Comparison of ENCODE assay signal across 8 mouse cellular contexts in genomic region chr17:6743787-6744239, GRCm38 (mm10). TPM values are rescaled to one million over a fixed set of nuclear protein-coding genes. Genes with fewer than 3 reads are reported as not detected.
DNase-seq lines count a peak whose midpoint lies in the region; ATAC-seq lines count a peak whose summit lies in the region.

No protein-coding gene starts in this region.

- H3K9ac ChIP-seq in embryonic facial prominence, embryonic 13.5 days = no peak overlapping the region
- no peak overlapping the region for H3K9ac ChIP-seq in lung, embryonic 15.5 days
- 0 out of 2 replicates have a peak overlapping the region, but pooled peaks have one; percentile 14 for H3K9ac ChIP-seq in intestine, embryonic 16.5 days (ENCODE audit: low read depth, low read length)
- no peak overlapping the region for H3K9ac ChIP-seq in stomach, embryonic 16.5 days (ENCODE audit: low read length)

- no peaks in the 10 kb centered on the region for H3K27me3 ChIP-seq in embryonic facial prominence, embryonic 13.5 days
- H3K27me3 ChIP-seq in embryonic facial prominence, embryonic 10.5 days (replicated peaks; ENCODE audit: low read depth, poor library complexity, severe bottlenecking) = no peaks in the 10 kb centered on the region
- H3K27me3 ChIP-seq in lung, embryonic 15.5 days = no peaks in the 10 kb centered on the region
- no peaks in the 10 kb centered on the region for H3K27me3 ChIP-seq in intestine, embryonic 16.5 days (replicated peaks; ENCODE audit: control insufficient read depth, insufficient read depth, low read length)
- H3K27me3 ChIP-seq in stomach, embryonic 16.5 days (ENCODE audit: control insufficient read depth, insufficient read depth, low read length) = no peaks in the 10 kb centered on the region

- H3K9me3 ChIP-seq in embryonic facial prominence, embryonic 13.5 days = no peaks in the 10 kb centered on the region
- H3K9me3 ChIP-seq in embryonic facial prominence, embryonic 10.5 days = no peaks in the 10 kb centered on the region
- no peaks in the 10 kb centered on the region for H3K9me3 ChIP-seq in lung, embryonic 15.5 days
- no peaks in the 10 kb centered on the region for H3K9me3 ChIP-seq in intestine, embryonic 16.5 days (ENCODE audit: control insufficient read depth, low read length)
- no peaks in the 10 kb centered on the region for H3K9me3 ChIP-seq in stomach, embryonic 16.5 days (replicated peaks; ENCODE audit: control insufficient read depth, low read length)

- DNase-seq in embryonic facial prominence, embryonic 10.5 days (ENCODE audit: low spot score) = no peak
- no peak for DNase-seq in lung, postnatal 10 days
- no peak for DNase-seq in cerebellum, adult 8-10 months
- no peak for DNase-seq in left cerebral cortex, postnatal 4 days

- H3K36me3 ChIP-seq in embryonic facial prominence, embryonic 13.5 days = peaks cover 21% of the 10 kb centered on the region
- peaks cover 66% of the 10 kb centered on the region for H3K36me3 ChIP-seq in embryonic facial prominence, embryonic 10.5 days (replicated peaks)
- H3K36me3 ChIP-seq in lung, embryonic 15.5 days = peaks cover 57% of the 10 kb centered on the region
- peaks cover 24% of the 10 kb centered on the region for H3K36me3 ChIP-seq in intestine, embryonic 16.5 days (ENCODE audit: control insufficient read depth, insufficient read depth, low read length)
- H3K36me3 ChIP-seq in stomach, embryonic 16.5 days (ENCODE audit: control insufficient read depth, insufficient read depth, low read length) = peaks cover 10% of the 10 kb centered on the region; the same call in 1 of the 2 replicates

- WGBS in embryonic facial prominence, embryonic 13.5 days = 54% methylated on average over 11 of the region's 11 CpGs
- 81% methylated on average over 11 of the region's 11 CpGs for WGBS in embryonic facial prominence, embryonic 10.5 days
- 60% methylated on average over 11 of the region's 11 CpGs for WGBS in lung, embryonic 15.5 days
- 42% methylated on average over 11 of the region's 11 CpGs for WGBS in intestine, embryonic 16.5 days
- WGBS in stomach, embryonic 16.5 days = 61% methylated on average over 11 of the region's 11 CpGs

- no peak for ATAC-seq in embryonic facial prominence, embryonic 13.5 days (ENCODE audit: insufficient number of reproducible peaks, insufficient read depth, low FRiP score, low TSS enrichment, low read depth)
- no peak for ATAC-seq in lung, embryonic 15.5 days (ENCODE audit: borderline replicate concordance, extremely low read depth, low FRiP score, low TSS enrichment)
- peak; percentile 75 for ATAC-seq in intestine, embryonic 16.5 days
- ATAC-seq in stomach, embryonic 16.5 days (ENCODE audit: insufficient read depth, low FRiP score) = no peak

- H3K4me3 ChIP-seq in embryonic facial prominence, embryonic 13.5 days = no peak overlapping the region
- H3K4me3 ChIP-seq in embryonic facial prominence, embryonic 10.5 days = no peak overlapping the region
- no peak overlapping the region for H3K4me3 ChIP-seq in lung, embryonic 15.5 days
- no peak overlapping the region for H3K4me3 ChIP-seq in intestine, embryonic 16.5 days (ENCODE audit: low read length)
- no peak overlapping the region for H3K4me3 ChIP-seq in stomach, embryonic 16.5 days (replicated peaks; ENCODE audit: low read length)

- no peak overlapping the region for H3K4me2 ChIP-seq in embryonic facial prominence, embryonic 13.5 days
- no peak overlapping the region; the same call in 1 of the 2 replicates for H3K4me2 ChIP-seq in lung, embryonic 15.5 days
- H3K4me2 ChIP-seq in intestine, embryonic 16.5 days (ENCODE audit: low read depth, low read length) = 0 out of 2 replicates have a peak overlapping the region, but pooled peaks have one; percentile 14
- H3K4me2 ChIP-seq in stomach, embryonic 16.5 days (ENCODE audit: low read depth, low read length) = no peak overlapping the region

- intact Hi-C loops in left cerebral cortex, postnatal 4 days (cut with DNase I) = no loop called here

- peaks cover 59% of the 10 kb centered on the region for H3K4me1 ChIP-seq in embryonic facial prominence, embryonic 13.5 days
- H3K4me1 ChIP-seq in embryonic facial prominence, embryonic 10.5 days = peaks cover 72% of the 10 kb centered on the region
- H3K4me1 ChIP-seq in lung, embryonic 15.5 days = peaks cover 38% of the 10 kb centered on the region
- H3K4me1 ChIP-seq in intestine, embryonic 16.5 days (ENCODE audit: control insufficient read depth, insufficient read depth, low read length) = peaks cover 37% of the 10 kb centered on the region
- H3K4me1 ChIP-seq in stomach, embryonic 16.5 days (ENCODE audit: control insufficient read depth, insufficient read depth, low read length) = peaks cover 17% of the 10 kb centered on the region

- H3K27ac ChIP-seq in embryonic facial prominence, embryonic 13.5 days = 0 out of 2 replicates have a peak overlapping the region, but pooled peaks have one; percentile 40
- no peak overlapping the region for H3K27ac ChIP-seq in embryonic facial prominence, embryonic 10.5 days (replicated peaks)
- peak overlapping the region; percentile 59 for H3K27ac ChIP-seq in lung, embryonic 15.5 days
- H3K27ac ChIP-seq in intestine, embryonic 16.5 days (ENCODE audit: low read length) = peak overlapping the region; percentile 81
- peak overlapping the region; percentile 14; the same call in 1 of the 2 replicates for H3K27ac ChIP-seq in stomach, embryonic 16.5 days (ENCODE audit: low read length)

RNA-seq across cellular contexts. Expression of gene Ezr, which starts 38.8 kb away (rescaled TPM):
- 51.5 and 60.4 TPM in 2 replicates for polyA plus RNA-seq in embryonic facial prominence, embryonic 13.5 days (2015; fragmentation: Nextera tagmentation; extraction: Ambion mirVana)
- polyA plus RNA-seq in embryonic facial prominence, embryonic 10.5 days (2016; fragmentation: Nextera tagmentation; extraction: Ambion mirVana) = 51.6 and 55.0 TPM in 2 replicates
- 125 and 140 TPM in 2 replicates for polyA plus RNA-seq in lung, embryonic 15.5 days (2015; fragmentation: Nextera tagmentation; extraction: Ambion mirVana)
- 281 and 319 TPM in 2 replicates for polyA plus RNA-seq in intestine, embryonic 16.5 days (2015; fragmentation: Nextera tagmentation; extraction: Ambion mirVana)
- polyA plus RNA-seq in stomach, embryonic 16.5 days (2015; fragmentation: Nextera tagmentation; extraction: Ambion mirVana) = 266 and 335 TPM in 2 replicates
- total RNA-seq in left cerebral cortex, postnatal 4 days (2021) = 10 to 100 TPM; 17.4 to 19.9 TPM
